Mouse (Mus musculus) myocyte (in vitro differentiated cells): ENCODE measurements at regions not wholly inside any gene's neighbourhood (a gene's known extent, or its start where the extent isn't known, plus 50 kb on each side); places are given as distances from the start of the nearest gene placed in this dataset.

Experiments
- MAX ChIP-seq: IDR thresholded peaks from one replicate; pipeline ENCODE4 v1.6.1; 2011; ENCODE audit warnings: low read depth, mild to moderate bottlenecking, control low read depth
- MYOD1 ChIP-seq, 3 experiments: IDR thresholded peaks; one replicate each; pipeline ENCODE4 v1.6.1; 2011; ENCODE audit warnings: control low read depth in 2 of 3, low read depth in 2 of 3, mild to moderate bottlenecking in 2 of 3, moderate library complexity in 1 of 3; ENCODE audit not compliant: insufficient read length in 2 of 3, control insufficient read depth in 1 of 3
- MYOG ChIP-seq, 3 experiments: IDR thresholded peaks; one replicate each; pipeline ENCODE4 v1.6.1; 2011; ENCODE audit warnings: control low read depth in 2 of 3, low read depth in 2 of 3, mild to moderate bottlenecking in 2 of 3; ENCODE audit not compliant: insufficient read length in 2 of 3, control insufficient read depth in 1 of 3, insufficient read depth in 1 of 3
- POLR2A ChIP-seq: IDR thresholded peaks from one replicate; pipeline ENCODE4 v1.6.1; 2011; ENCODE audit warnings: low read depth, mild to moderate bottlenecking, control low read depth, moderate library complexity; ENCODE audit not compliant: insufficient read length
- POLR2AphosphoS2 ChIP-seq: IDR thresholded peaks from one replicate; pipeline ENCODE4 v1.6.1; 2011; ENCODE audit warnings: low read depth, control low read depth; ENCODE audit not compliant: insufficient read length
- TCF12 ChIP-seq: IDR thresholded peaks from one replicate; pipeline ENCODE4 v1.6.1; 2011; ENCODE audit warnings: mild to moderate bottlenecking, control low read depth; ENCODE audit not compliant: poor library complexity, insufficient read depth, severe bottlenecking
- USF1 ChIP-seq: IDR thresholded peaks from one replicate; pipeline ENCODE4 v1.6.1; 2011; ENCODE audit warnings: low read depth, mild to moderate bottlenecking, control low read depth, moderate library complexity

DNA sequence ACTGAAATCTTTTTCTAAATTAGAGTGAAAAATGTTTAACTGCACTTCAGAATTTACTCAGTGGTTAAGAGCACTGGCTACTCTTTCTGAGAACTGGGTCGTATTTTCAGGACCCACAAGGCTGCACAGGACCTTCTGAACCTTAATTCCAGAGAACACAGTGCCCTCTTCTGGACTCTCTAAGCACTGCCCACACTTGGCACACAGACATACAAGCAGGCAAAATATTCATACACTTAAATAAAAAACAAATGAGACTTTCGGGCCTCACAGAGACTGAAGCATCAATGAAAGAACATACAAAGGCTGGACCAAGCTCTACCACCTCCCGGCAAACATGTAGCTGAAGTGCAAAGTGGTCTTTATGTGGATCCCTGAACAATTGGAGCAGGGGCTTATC is 1511.8 kb upstream of the Tenm2 start:
- TF ChIP-seq POLR2AphosphoS2 (no peak), POLR2A (no peak), TCF12 (no peak), MYOG (IDR thresholded peaks at IDR 0.05; ENCODE audit: control insufficient read depth in 1 of 3, insufficient read depth in 1 of 3, insufficient read length in 2 of 3, low read depth in 2 of 3) (no peak), MAX (no peak), USF1 (no peak), MYOD1 (IDR thresholded peaks at IDR 0.05; ENCODE audit: control insufficient read depth in 1 of 3, insufficient read length in 2 of 3, low read depth in 2 of 3) (no peak)
